Mouse (Mus musculus): ENCODE measurements around the gene Fut4.
"Not testable (repeated sequence)": the region's sequence is repeated elsewhere in the genome, so short reads cannot be mapped to it uniquely, and the experiment has no call there.

The Fut4 gene

DNA sequence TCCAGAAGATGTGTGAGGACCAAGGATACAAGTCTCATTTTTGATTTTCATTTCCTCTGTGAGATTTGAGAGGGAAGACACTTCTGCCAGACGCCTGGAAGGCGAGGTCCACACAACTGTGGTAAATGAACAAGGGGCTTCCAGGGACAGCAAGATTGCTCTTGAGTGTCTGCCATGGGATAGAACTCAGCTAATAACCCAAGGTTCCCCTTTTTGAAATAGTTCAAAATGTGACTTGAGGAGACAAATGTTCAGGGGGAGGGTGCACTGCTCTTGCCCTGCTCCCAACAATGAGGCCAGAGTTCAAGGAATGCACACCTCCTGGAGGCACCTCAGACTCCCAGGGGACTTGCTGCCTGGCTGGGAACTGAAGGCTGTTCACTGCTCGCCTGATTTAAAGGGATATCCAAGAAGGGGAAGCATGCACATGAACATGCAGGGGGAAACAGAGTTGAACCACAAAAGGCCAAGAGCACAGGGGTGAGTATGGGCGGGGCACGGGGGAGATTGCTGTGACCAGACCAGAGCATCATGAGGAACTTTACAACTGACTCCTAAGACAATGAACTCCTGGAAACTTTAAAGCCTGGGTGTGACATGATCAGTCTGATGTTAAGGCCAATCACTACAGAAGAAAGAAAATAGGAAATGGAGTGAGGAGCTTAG lies 27.3 kb downstream of the Fut4 start:
- no peak for DNase-seq

DNA sequence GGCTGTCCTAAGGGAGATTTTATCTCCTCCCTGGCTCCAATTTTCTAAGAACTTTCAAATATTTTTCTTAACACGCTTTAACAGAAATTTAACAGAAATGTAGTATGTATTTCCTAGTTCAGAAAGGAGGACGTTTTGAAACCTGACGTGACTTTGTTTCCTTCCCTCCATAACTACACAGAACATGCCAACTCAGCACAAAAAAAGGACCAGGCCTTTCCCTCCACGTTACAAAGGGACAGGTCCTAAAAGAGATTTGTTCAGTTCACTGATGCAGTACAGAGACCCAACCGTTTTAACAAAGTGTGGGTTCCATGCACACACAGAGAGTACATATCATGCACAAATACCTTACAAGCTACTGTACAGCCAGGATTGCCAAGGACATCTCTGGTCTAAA lies 30.6 kb downstream of the Fut4 start:
- DNase-seq, result no peak

DNA sequence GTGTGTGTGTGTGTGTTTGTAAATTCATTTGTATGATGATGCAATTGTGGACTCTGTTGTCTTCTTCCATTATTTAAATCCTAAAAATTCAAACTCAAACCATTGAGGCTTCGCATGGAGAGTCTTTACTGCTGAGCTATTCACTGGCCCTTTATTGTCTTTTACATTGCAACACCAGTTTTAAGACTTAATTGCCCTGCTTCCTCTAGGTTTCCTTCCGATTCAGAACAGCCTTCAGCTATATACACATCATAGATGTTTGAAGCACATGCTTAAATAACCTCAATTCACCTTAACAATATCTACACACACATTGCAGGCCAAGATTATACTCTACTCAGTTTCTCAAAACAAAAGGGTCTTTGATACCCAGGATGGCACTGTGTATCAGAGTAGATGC lies 31.8 kb downstream of the Fut4 start:
- DNase-seq, result no peak

DNA sequence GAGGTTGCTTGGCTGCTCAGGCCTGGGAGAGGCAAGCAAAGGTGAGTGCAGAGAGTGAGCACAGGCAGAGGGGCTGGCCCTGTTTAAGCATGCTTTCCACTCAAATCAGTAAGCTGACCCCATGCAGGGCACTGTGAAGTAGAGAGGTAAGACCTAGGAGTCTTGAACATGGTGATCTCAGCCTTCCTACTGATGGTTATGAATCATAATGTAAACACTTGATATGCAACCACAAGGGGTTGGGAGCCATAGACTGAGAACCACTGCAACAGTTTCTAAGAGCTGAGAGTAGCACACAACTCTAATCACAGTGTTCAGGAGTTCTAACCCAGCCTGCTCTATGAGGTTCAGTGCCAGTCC lies 33.9 kb downstream of the Fut4 start:
- DNase-seq, result no peak

DNA sequence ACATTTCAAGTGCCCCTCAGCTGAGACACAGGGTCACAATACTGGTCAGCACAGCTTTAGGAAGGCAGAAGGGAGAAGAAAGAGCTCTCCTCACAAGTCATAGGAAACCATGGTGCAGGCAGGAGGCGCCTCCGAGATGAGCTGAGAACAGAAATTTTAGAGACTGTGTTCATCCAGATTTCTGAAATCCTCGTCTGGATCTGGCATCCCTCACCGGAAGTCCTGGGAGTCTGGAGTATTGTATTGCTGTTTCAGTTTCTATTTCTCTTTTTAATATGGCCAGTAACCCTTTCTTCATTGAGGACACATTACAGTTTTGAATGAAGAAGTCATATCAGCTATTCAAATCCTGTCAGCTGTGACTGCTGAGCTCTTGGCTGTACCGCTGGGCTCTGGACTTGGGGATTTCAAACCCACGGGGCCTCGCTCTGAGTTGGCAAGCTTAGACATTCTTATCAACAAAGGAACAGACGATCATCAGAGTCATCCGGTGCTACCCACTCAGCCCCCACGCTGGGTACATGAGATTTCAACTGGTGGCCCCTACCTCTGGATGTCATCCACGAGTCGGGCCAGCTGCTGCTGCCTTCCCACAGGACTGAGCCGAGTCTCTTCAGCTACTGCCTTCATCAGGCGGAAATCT lies 34.4 kb downstream of the Fut4 start:
- peak; percentile 11 for DNase-seq

DNA sequence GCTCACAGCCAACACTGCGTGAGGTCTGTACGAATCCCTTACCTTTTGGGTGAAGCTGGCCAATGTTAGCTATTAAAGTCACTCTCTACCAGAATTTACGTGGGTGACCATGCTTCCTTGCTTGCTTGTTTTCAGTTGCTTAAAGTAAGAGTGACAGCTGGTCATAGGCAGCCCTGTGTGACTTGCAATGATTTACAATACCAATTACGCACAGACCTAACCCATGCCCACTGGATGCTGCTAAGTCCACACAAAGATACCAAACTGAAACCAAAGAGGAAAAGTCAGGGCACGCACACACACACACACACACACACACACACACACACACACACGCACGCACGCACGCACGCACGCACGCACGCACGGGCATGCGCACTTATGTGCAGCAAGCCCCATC lies 36.9 kb downstream of the Fut4 start:
- DNase-seq, result no peak

DNA sequence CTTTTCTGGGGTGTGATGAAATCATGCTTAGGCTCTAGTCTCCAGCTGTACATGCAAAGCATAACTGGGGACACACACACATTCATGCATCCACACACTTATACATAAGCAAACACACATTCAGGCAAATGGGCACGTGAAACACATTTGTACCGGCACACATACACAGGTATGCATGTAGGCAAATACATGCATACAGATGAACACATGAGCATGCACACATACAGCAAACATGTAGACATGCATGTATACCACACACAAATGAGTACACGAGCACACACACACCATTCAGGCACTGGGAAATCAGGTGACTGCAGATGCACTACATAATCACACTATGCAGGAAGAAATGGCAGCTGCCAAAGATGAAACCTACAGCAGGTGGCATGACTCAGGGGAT lies 41.3 kb downstream of the Fut4 start:
- DNase-seq, result no peak

DNA sequence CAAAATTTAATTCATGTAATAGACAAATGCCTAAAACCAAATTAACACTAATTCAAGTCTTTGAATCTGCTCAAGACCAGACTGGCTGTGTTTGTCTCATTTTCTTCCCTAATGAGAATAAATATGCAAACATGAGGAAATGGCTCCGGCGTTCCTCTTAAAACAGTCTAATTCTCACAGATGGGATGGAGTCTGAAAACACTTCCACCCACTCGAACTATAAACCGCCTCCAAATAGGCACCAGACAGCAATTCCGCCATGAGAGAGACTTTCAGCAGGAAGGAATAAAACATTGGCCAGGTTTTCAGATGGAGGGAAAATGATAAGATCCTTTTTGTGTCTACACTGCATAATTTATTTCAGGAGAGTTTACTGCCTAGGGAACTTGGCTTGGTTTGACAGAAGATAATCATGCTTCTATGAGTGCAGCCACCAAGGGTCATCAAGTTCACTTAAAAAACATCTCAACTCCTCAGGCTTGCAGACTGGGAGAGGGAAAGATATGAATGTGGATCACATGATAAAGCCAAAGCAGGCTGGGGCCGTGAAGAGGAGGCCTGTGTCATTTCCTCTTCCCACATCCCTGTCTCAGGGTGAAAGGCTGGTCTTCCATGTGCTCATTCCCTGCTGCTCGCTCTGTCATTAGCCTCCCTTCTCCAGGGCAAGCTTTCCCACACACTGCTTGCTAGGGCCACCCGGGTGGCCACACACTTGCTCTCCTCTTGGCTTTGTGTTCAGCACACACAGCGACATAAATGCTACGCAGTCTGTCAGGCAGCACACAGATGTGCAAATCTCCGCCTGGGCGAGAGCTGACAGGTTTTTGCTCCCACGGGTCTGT lies 46.7 kb downstream of the Fut4 start:
- DNase-seq, result no peak

DNA sequence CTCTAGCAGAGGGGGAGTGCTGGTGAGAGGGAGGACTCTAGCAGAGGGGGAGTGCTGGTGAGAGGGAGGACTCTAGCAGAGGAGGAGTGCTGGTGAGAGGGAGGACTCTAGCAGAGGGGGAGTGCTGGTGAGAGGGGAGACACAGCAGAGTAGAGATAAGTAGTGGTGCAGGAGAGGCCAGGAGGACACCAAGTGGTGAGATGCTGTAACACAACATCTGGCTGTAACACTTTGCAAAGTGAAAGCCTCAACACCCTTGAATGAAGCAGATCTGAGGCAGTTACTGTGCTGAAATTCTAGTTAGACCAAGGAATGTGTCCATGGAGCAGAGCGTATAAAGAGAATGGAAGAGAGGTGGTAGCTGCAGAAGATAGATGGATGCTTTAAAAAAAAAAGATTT lies 51.4 kb downstream of the Fut4 start:
- DNase-seq, result not testable (repeated sequence)

DNA sequence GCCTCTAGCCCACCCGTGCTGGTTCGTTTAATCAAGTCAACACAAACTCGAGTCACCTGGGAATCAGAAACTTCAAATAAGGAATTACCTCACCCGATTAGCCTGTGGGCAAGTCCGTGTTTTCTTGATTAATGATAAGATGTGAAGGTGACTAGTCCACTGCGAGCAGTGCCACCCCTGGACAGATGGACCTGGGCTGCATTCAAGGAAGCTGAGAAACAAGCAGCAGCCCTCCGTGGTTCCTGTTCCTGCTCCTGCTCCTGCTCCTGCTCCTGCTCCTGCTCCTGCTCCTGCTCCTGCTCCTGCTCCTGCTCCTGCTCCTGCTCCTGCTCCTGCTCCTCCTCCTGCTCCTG lies 52.9 kb downstream of the Fut4 start:
- DNase-seq, result no peak

DNA sequence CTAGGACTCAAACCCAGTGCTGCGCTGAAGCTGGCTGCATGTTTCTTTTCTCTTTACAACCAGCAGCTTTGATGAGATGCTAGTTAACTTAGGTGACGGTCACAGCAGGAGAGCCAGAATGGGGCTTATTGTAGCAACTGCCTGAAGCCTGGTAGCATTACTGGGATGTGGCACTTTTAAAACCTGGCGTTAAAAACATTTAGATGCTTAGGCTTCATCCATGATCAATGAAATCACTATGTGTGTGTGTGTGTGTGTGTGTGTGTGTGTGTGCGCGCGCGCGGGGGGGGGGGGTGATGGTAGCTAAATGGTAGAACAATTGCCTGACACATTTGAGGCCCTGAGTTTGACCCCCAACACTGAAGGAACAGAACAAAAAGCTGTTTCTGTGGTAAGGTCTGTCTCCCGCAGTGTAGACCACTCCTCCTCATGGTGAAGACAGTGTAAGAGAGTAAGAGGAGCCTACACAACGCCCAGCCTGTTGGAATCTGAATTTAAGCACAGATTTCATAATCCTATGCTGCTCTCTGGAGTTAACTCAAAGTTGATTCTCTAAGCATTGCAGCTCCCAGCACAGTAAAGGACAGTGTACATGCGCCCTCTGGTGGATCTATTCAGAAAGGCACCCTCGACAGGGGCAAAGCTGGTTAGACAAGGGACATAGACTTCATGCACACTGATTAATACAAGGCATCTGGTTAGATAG lies 53.5 kb downstream of the Fut4 start:
- peak; percentile 70 for DNase-seq
